Mouse (Mus musculus) brain, adult 2 months (tissue): ENCODE data around the gene Tasp1.
"Not testable (repeated sequence)": the region's sequence is repeated elsewhere in the genome, so short reads cannot be mapped to it uniquely, and the experiment has no call there.

Experiments
- DNase-seq: peaks from one replicate; pipeline ENCODE4 v3.0.0; 2011; ENCODE audit warnings: low read depth, low spot score

Gene Tasp1

DNA sequence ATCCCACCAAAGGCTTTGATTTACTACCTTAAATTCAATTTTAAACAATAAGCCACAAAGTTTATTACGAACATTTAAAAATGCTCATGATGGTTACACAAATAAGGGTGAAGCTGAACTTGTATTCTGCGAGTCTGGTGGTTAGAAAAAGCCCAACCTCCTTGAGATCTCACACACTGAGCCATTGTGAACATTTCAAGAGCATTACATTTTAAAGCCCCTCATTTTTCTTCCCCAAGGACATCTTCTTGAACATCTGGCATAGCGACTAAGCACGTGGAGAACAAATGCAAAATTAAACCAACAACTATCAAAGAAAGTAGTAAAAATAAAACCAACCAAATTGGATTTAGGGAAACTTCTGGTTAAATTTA lies 182.4 kb downstream of the Tasp1 start:
- DNase-seq: no peak

DNA sequence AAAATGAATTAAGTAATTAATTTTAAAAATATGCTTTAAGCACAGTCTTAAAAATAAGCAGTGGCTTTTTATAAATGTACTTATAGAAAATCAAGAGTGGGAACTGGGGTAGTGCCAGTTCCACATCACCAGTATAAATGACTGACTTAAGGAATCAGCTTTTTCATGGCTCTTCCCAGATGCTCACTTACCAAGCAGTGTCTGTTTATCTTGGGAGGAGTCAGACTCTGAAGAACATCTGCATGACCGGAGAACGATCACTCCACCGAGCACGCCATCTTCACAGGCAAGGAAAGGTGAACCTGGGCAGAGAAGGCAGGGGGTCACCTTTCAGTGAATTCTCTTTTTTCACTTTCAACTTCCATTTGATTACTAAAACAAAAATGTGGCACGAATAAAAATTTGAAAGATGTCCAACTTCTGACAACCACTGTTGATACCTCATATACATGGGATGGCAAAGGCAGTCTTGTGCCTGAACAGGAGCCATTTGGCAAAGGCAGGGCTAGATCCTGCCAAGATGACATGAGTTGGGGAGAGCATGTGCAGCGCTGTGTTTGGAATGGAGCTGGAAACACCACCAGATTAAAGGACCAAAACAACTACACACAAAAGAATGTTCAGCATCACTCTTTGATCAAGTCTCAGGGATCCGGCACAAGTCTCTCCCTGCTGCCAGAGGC lies 182.9 kb downstream of the Tasp1 start:
- DNase-seq: peak; percentile 71

DNA sequence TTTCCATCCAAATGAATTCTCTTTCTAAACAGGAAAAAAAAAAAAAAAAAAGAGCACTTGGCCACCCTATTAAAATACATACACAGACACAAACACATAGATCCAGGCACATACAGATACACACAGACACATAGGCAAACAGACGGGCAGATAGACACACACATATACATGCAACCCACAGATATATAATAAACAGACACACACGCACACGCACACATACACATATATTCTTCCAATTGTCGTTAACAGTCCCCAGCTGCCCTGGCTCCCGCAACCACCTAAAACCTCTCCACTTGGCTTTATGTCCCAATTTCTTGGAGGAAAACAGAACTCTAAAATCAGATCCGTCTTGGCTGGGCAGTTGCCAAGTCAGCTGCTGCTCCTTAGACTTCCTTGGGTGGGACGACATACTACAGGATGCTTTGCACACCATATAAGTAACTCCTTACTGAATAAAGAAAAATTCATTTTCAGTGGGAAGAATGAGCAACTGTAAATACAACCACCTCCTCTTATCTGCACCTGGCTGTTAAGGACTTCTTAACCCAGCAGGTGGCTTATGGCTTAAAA lies 188.5 kb downstream of the Tasp1 start:
- DNase-seq: peak; percentile 53

DNA sequence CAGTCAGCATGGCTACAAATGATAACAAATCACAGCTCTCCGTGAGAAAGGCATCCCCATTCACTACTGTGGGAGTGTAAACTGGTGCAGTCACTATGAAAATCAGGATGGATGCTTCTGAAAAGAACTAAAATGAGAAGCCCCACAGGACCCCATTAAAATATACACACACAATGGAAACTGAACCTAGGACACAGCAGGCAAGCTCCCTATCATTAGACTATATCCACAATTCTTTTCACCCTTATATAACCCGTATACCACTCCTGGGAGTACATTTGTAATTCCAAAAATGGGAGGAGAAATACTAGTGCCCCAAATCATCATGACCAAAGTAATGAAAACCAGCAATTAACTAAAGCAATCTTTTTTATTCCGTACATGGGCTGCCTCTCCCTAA lies 190.7 kb downstream of the Tasp1 start:
- no peak for DNase-seq

DNA sequence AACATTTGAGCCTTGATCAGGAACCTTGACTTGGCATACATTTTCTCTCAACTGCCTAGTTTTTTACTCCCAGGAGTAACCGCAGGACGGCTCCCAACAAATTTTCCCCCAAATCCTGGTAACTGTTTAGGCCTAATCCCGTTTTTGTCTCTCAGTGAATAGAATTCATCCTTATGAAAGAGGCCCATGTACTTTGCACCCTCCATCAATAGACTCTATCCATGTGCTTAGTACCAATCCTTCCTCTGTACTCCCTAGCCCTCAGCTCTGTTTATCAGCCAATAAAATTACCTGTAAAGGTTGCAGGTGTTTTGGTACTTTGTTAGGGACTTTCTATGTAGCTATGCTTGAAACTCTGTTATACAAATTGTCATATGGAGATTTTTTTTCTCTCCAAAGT lies 192.4 kb downstream of the Tasp1 start:
- no peak for DNase-seq

DNA sequence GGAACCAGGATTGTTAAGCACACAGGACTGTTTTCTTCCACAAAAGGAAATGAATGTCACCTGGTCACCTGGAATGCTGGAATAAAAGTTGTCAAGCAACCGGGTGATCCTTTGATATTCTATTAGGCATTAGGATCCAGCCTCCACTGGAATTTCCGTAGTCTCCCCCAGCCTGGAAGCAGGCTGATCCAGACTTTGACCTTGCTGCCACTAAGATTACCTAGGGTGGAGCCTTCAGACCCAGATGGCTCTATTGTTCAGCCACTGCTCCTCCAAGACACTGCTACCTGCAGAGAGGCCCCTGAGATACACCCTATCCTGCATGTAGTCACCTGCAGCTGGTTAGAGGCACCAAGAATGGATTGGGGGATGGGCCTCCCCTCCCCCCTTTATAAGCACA lies 192.8 kb downstream of the Tasp1 start:
- DNase-seq: no peak

DNA sequence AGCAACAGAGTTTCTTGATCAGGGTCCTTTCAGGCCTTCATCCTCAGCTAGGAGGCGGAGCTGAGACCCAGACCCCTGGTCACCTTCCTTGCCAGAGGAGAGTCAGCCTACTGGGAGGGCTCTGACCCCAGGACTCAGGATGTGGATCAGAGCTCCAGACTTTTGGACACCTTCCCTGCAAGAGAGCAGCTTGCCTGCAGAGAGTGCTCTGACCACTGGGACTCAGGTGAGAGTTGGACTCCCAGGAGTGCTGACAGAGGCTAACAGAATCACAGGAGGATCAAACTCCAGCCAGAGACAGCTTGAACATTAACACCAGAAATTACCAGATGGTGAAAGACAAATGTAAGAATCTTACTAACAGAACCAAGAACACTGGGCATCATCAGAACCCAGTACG lies 197.5 kb downstream of the Tasp1 start:
- DNase-seq: not testable (repeated sequence)

DNA sequence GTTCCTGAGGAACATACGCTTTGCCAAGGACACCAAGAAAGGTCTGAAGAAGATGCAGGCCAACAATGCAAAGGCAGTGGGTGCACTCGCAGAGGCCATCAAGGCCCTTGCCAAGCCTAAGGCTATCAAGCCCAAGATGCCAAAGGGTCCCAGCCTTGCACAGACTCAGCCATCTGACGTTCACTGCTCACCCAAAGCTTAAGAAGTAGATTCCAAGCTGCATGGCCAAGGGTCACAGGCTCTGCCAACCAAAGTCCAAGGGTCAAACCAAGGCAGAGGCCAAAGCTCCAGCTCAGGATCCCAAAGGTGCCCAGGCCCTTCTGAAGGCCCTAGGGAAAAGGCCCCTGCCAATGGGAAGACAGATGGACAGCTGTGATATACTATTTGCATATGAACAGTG lies 203.2 kb downstream of the Tasp1 start:
- DNase-seq: not testable (repeated sequence)

DNA sequence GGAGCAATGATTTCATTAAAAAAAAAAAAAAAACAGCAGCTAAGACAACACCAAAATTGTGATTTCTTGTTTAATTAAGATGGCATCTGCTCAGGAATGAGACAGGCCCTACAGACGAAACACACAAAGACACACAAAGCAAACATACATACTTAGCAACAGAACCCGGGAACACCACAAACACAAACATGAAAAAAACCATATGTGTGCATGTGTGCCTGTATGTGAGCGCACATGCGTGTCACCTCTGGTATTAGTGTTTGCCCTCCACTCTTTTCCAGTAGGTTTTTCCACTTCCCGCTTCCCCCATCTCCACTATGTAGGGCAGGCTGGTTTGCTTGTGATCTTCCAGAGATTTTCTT lies 206.5 kb downstream of the Tasp1 start:
- no peak for DNase-seq

DNA sequence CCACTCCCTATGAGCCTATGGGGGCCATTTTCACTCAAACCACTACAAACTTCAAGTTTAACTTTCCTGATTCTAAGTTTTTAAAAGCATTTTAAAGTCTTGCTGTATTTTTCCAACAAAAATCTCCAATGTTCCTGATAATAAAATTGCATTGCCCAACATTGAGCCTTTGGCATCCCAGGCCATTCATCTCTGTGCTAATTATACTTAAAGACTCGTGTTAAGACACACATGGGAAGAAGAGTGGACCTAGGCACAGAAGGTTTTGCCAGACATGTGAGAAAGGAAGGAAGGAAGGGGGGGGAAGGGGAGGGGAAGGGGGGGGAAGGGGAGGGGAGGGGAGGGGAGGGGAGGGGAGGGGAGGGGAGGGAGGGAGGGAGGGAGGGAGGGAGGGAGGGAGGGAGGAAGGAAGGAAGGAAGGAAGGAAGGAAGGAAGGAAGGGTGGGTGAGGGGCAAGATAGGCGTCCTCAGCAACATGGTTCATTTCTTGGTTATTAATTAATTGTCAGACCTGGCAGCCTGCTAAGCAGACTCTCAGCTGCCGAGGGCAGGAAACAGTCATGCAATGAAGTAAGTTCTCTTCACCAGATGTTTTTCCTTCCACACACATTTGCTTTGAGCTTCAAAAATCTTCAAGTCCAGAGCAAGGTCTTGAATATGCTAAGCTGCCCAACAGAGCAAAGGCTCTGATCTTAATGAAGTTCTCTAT lies 207.0 kb downstream of the Tasp1 start:
- DNase-seq: no peak

DNA sequence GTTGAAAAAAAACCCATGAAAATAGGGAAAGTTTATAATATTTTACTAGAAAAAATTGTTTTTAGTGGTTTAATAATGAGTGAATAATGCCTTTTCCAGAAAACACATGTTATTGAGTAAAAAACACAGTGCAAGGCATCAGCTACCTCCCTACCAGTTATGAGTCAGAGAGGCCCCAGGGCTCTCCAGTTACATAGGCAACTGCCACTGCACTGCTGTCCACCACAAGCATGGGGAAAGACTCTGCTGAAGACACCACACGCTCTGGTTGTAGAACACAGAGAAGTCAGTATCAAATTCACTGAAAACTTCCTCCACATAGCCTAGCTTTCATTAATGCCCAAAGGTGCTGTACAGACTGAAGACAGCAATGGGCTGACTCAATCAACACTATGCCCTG lies 217.0 kb downstream of the Tasp1 start:
- DNase-seq: no peak

DNA sequence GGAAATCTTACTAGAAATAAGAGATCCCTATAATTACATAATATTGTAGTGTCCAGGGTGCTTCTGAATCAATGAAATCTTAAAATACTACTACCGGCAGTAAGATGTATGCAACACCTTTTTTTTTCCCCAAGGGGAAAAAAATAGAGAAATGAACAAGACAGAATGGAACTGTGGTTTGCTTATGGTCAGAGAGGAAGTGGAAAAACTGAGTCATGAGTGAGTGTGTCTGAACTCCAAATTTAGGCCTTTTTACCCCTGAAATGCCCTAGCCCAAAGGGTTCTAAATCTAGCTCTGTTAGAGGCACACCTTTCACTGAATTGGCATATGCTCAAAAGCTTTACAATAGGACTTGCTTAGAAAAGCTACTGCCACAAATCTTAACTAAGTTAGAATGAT lies 225.2 kb downstream of the Tasp1 start:
- DNase-seq: no peak

DNA sequence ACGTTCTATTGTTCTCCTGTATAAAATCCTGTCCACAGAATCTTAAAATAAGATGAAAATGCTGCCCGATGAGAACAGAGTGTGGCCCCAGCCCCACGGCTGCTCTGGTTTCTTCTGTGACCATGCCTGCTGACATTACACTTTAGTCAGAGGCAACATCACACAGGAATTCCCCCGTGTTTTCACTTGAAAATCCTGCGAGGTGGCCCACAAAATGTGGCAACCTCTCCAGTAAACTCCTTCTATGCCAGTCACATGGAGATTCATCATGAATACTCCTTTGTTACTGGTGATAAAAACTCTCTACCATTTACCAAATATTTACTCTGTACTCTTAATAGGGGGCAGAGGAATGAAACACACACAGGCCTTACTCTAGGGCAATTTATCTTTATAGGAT lies 225.7 kb downstream of the Tasp1 start:
- no peak for DNase-seq

DNA sequence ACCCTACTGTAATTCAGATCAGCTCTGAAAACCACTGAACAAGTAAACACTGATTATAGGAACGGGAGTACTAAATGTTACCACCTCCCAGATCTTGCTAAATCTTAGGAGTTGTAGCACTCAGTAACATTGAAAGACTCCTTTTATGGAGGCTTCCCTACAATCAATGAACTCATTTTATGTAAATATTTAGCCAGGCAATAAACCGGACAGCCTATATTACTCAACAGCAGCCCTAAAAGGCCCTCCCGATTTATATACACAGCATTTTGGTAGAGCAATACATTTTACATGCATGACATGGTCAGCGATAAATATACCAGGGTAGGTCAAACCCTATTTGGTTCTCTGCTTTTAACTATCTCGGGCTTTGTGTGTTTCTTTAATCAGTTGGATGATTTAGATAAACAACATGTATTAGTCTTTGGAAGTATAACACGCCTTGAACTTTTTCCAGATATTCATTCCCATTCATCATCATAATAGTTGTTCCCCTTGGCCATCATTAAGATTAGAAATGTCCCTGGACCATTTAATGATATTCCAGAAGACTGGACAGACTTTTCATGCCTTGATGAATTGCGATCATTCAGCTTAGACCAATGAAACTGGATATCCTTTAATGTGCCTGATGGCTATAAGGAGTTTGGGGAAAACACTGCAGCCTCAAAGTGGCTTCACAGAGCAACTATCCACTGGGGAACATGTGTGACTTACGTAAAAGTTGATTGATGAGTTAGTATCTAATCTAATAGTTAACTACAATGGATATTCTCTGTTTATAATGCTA lies 244.8 kb downstream of the Tasp1 start:
- DNase-seq: no peak

DNA sequence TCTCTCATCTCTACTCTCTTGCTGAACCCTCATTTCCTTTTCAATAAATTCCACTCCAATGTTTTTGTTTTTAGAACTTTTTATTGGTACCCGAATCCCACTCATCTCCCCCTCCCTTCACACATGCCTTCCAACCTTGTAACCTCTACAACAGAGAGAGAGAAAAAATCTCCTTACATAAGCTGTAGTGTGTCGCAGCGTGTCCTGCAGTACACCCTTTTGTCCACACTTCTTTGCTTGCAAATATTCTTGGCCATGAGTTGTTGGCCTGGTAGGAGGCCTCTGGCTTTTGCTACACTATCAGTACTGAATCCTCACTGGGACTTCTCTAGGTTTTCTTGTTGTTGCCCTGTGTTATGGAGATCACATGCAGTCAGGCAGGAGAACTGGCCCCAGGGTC lies 249.3 kb downstream of the Tasp1 start:
- DNase-seq: no peak

DNA sequence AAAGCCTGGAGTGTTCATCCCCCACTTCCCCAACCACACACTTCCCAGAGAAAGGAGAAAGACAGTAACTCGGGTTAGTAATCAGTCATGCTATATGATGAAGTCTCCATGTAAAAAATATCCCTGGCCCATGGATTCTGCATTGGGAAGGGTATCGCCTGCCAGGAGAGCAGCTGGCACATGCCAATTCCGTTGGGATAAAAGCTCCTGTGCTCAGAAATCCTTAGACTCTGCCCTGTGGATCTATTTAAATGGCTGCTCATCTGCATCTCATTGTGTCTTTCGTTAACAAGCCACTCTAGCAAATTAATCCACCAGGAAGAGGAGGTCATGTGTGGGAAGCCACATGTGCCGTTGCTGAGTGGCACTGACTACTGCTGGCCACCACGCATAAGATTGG lies 258.7 kb downstream of the Tasp1 start:
- no peak for DNase-seq

DNA sequence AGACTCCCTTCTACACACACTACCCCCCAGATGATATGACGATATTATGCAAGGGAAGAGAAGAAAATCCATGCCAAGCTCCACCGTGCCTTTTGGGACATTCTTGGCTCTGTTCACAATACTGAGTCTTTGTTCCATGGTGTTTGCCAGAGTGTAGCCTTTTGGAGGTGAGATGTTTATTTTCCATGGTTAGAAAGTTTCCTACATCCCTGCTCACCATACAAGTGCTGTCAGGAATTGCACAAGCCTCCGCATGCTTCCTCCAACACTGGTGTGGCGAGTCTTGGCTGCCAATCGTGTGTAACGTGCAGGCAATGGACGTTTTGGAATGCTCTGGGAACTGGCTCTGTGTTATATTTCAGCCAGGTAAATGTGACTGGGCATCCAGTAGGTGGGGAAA lies 262.6 kb downstream of the Tasp1 start:
- no peak for DNase-seq

DNA sequence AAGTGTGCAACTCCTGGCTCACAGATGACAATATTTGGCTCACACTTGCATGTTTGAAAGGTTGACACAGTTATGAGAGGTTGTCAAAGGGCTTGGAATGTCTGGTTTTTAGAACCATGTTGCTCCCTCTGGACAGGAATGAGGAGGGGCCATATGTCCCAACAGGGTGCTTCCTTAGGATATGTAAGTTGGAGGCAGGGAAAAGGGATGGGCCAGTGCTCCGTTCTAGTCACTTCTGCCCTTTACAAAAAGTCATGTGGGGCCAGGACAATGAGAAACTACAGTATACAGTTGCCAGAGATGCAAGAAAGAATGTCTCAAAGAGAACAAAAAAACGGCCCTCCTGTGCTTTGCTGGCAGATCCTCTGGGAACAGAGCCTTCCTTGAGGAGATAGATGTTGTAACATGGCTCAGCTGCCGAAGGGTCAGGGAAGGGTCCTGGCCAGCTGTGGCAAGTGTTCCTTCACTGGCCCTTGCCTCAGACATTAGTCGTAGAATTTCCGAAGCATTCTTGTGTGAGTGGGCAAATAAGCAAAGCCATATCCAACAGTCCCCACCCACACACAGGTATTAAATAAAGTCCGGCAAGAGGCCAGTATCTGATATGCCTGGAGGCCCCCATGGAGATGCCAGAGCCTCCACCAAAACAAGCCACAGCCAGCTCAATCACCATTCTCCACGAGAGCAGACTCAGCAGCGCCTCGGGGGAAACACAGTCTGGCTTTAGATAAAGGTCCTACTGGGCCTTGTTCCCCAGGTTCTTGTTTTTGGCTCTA lies 274.1 kb downstream of the Tasp1 start:
- no peak for DNase-seq

DNA sequence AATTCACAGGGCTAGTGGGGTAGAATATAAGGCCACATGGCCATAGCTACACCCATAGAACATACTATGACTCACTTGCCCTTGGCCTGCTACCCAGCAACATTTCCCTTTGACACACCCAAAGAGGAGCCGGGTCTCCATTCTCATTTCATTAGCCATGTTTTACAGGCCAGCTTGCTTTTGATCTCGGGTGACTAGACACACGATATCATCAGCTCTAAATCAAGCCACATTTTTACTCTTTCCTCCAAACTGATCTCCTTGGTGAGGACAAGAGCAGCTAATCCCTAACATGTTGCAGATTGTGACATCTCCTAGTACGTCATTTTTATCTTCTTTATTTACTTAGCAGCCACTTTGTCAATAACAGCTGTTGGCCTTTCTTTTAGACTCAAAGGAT lies 277.9 kb downstream of the Tasp1 start:
- no peak for DNase-seq

DNA sequence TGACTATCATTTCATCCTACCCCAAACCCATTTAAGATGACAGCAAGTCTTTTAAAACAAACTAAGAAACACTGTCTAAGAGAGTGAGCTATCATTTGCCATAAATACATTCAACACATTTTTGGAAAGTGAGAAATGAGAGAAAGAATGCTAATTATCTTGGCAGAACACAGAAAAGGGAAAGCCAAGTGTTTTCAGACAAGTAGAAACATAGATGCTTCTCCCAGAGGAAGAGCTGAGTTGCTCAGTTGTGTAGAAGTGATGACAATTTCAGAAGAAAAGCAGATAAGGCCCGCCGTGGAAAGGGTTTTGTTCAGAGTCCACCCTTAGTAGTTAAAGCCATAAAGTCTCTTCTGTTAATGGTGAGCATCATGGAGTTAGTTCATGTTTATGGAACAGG lies 281.7 kb downstream of the Tasp1 start:
- peak; percentile 56 for DNase-seq

DNA sequence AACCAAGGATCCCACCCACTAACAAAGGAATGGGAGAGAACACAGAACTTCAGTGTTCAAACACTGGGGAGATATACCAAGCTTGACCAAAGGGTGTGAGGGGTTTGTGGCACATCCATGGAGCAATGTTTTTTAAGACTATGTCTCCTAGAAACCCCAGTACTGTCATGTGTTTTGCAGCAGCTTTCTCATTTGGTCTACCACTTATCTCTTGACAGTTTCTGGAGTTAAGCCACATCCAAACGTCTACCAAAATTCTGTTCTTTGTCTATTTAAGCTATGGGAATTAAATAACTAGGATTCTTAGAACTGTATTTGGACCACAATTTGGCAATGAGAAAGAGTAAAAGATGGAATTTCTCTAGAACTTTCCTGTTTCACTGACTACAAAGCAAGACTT lies 282.1 kb downstream of the Tasp1 start:
- DNase-seq: peak; percentile 27
